Mouse (Mus musculus) hindbrain, embryonic 15.5 days (tissue): Measurements from ENCODE around the gene Oat. TPM values are rescaled to one million over a fixed set of nuclear protein-coding genes. Genes with fewer than 3 reads are reported as not detected.

Source experiments
- ATAC-seq: fragments of 200-750 bp; cut with Nextera tagmentation; 2 replicates; pipeline ENCODE4 v1.8.0; 2017; ENCODE audit warnings: low read depth, moderate number of reproducible peaks, moderate TSS enrichment; ENCODE audit not compliant: low FRiP score
- H3K27ac ChIP-seq: fragments of 300-500 bp; sonication (generic); replicated peaks from 2 replicates; pipeline ENCODE4 v1.5.1; 2015; ENCODE audit warnings: mild to moderate bottlenecking, inconsistent platforms
- H3K27me3 ChIP-seq: fragments of 300-500 bp; sonication (generic); 2 replicates; pipeline ENCODE4 v1.6.1; 2015; ENCODE audit warnings: control low read depth, inconsistent platforms
- H3K36me3 ChIP-seq: fragments of 300-500 bp; sonication (generic); 2 replicates; pipeline ENCODE4 v1.6.1; 2015; ENCODE audit warnings: control low read depth, inconsistent platforms
- H3K4me1 ChIP-seq: fragments of 300-500 bp; sonication (generic); replicated peaks from 2 replicates; pipeline ENCODE4 v1.6.1; 2015; ENCODE audit warnings: control low read depth, inconsistent platforms
- H3K4me2 ChIP-seq: fragments of 300-500 bp; sonication (generic); 2 replicates; pipeline ENCODE4 v1.6.1; 2015; ENCODE audit warnings: moderate library complexity, mild to moderate bottlenecking, inconsistent platforms
- H3K4me3 ChIP-seq: fragments of 300-500 bp; sonication (generic); 2 replicates; pipeline ENCODE4 v1.5.1; 2015; ENCODE audit warnings: mild to moderate bottlenecking, inconsistent platforms
- H3K9ac ChIP-seq: fragments of 300-500 bp; sonication (generic); 2 replicates; pipeline ENCODE4 v1.6.1; 2015; ENCODE audit warnings: inconsistent platforms
- H3K9me3 ChIP-seq: fragments of 300-500 bp; sonication (generic); 2 replicates; pipeline ENCODE4 v1.6.1; 2016; ENCODE audit warnings: control low read depth, inconsistent platforms
- WGBS: fragments of 180-500 bp; shearing (Covaris S2); methylation state at CpG from one replicate; pipeline ENCODE4 v1.1.7; 2015; 5-methylcytosine and 5-hydroxymethylcytosine counted together
- polyA plus RNA-seq: library from polyadenylated mRNA; unstranded; fragments of >200 nt; fragmentation: Nextera tagmentation; extraction: Ambion mirVana; gene quantifications from 2 replicates; pipeline ENCODE4 v1.2.1, GENCODE M21; 2015

Gene Oat
- polyA plus RNA-seq, 1 experiment from 2014 or later = 110 TPM

- Histone ChIP-seq H3K4me2 (no peak overlapping the region), H3K4me1 (peaks cover 4% of the 10 kb centered on the region), H3K36me3 (no peaks in the 10 kb centered on the region), H3K27ac (no peak overlapping the region), H3K9me3 (no peaks in the 10 kb centered on the region), H3K4me3 (no peak overlapping the region), H3K27me3 (peaks cover 36% of the 10 kb centered on the region), H3K9ac (no peak overlapping the region)
- ATAC-seq = no peak
- 83% methylated on average over 4 of the region's 4 CpGs for WGBS
Measured at GRCm38 (mm10) chr7:132604720-132605119, 28.5 kb upstream of the Oat start.

DNA sequence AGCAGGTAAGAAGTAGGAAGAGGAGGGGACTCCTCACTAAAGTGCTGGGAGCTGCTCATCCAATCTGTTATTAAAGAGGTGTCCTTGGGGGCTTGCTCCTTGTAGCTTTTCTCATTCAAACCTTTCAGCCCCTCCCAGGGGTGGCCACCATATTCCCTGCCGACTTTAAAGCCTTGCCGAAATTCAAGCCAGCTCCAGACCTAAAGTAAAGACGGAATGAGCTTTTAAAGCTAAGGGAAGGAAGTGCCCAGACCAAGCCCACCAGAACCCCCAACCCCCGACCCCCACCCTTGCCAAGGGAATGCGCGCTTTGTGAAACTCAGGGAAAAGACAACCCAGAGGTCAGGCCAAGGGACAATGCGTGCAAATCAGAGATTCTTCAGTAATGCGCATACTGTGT is 24.7 kb upstream of the Oat start:
- Histone ChIP-seq H3K27ac (no peak overlapping the region), H3K9ac (no peak overlapping the region), H3K4me3 (no peak overlapping the region), H3K4me2 (no peak overlapping the region), H3K36me3 (no peaks in the 10 kb centered on the region), H3K4me1 (peaks cover 34% of the 10 kb centered on the region), H3K9me3 (no peaks in the 10 kb centered on the region), H3K27me3 (peaks cover 73% of the 10 kb centered on the region)
- 12% methylated on average over 8 of the region's 8 CpGs for WGBS
- no peak for ATAC-seq

- peak overlapping the region; percentile 9; the same call in 1 of the 2 replicates for H3K9ac ChIP-seq
- no peaks in the 10 kb centered on the region for H3K9me3 ChIP-seq
- no peak for ATAC-seq
- H3K27ac ChIP-seq = no peak overlapping the region
- H3K27me3 ChIP-seq = peaks cover 78% of the 10 kb centered on the region
- H3K4me3 ChIP-seq = peak overlapping the region; percentile 37
- peak overlapping the region; percentile 82 for H3K4me2 ChIP-seq
- peaks cover 34% of the 10 kb centered on the region for H3K4me1 ChIP-seq
- H3K36me3 ChIP-seq = no peaks in the 10 kb centered on the region
- 4% methylated on average over 9 of the region's 9 CpGs for WGBS
Measured at GRCm38 (mm10) chr7:132600026-132600425, 23.8 kb upstream of the Oat start.

DNA sequence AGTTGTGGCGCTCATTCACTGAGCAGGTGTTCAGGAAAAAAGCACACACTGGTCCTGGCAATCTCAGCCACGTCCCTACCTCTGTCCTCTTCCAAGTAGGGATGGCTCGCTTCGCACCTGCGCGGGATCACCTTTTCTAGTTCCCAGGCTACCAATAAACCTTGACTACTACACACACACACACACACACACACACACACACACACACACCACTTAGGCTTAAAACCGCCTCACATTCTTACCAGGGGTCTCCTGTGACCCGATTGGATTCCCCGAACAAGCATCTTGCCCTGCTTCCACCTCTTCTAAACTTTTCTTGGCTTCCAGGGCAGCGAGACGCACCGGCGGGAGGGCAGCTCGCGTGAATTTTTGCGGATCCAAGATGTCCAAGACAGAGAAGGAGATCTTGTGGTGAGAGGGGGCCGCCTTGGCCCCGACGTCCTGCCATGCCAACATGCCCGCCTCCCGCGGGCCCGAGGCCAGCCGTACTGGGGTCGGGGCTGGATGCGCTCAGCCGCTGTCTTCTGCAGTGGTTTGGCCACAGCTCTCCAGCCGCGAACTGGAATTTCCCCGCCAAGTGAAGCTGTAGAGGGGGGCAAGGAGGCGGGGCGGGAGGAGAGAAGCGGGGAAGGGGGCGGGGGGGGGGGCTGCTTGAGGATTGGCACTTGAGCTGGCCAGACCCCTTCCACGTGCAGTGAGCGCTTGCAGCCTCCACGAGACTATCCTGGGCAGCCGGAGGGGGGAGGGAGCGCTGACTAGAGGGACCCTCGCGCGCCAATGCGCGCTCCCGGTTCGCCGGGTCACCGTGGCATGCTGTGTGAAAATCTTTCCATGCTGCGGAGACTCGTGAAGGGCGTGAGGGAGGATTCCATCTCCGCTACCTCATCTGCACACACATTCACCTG is 23.1 kb upstream of the Oat start, which contains the start of gene Nkx1-2:
TSS of gene Nkx1-2 (minus strand) at position 567 of the 905 bp plus-strand sequence.
- Histone ChIP-seq H3K4me1 (peaks cover 34% of the 10 kb centered on the region), H3K9ac (peak within 1 kb of the TSS; percentile 9; the same call in 1 of the 2 replicates), H3K4me3 (peak within 1 kb of the TSS; percentile 37), H3K36me3 (no peaks in the 10 kb centered on the region), H3K4me2 (peak within 1 kb of the TSS; percentile 94), H3K27me3 (peaks cover 81% of the 10 kb centered on the region), H3K9me3 (no peaks in the 10 kb centered on the region), H3K27ac (no peak within 1 kb of the TSS)
- peak; percentile 51; the same call in 1 of the 2 replicates for ATAC-seq
- under 1% methylated on average over 50 of the region's 52 CpGs for WGBS

DNA sequence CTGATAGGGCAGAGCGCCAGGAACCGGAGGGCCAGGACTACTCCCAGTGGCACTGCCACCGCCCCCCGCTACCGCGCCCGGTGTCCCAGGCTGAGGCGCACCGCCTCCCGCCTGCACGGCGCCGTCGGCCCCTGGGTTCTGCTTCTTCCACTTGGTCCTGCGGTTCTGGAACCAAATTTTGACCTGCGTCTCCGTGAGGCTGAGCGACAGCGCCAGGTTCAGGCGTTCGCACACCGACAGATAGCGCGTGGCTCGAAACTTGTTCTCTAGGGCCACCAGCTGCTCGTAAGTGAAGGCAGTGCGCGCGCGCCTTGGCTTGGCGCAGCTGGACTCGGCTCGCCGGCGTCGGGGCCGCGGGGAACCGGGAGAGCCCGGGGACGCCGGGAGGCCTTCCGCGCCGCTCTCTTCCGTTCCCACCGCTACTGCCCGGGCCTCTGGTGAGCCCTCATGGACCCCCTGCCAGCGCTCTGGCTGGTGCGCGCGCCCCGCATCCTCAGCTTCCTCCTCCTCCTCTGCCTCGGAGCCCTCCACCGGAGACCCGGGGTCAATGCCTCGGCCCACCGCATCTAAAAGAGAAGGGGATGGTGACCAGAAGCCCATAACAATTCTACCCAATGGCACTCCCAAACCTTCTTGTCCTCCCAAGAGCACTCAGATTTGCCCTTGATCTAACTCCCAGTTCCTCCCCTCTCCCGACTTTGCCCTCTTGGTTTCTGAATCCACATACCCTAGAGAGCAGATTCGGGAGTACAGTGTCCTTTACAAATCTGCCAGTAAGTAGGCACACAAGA is 21.2 kb upstream of the Oat start:
- Histone ChIP-seq H3K4me1 (peaks cover 34% of the 10 kb centered on the region), H3K9ac (peak overlapping the region; percentile 16), H3K9me3 (no peaks in the 10 kb centered on the region), H3K4me2 (peak overlapping the region; percentile 94), H3K36me3 (no peaks in the 10 kb centered on the region), H3K4me3 (peak overlapping the region; percentile 46), H3K27me3 (peaks cover 77% of the 10 kb centered on the region), H3K27ac (no peak overlapping the region)
- 0% methylated on average over 54 of the region's 60 CpGs for WGBS
- no peak for ATAC-seq

- Histone ChIP-seq H3K4me1 (peaks cover 34% of the 10 kb centered on the region), H3K27me3 (peaks cover 69% of the 10 kb centered on the region), H3K36me3 (no peaks in the 10 kb centered on the region)
Measured at GRCm38 (mm10) chr7:132596557-132597250, 20.5 kb upstream of the Oat start.

DNA sequence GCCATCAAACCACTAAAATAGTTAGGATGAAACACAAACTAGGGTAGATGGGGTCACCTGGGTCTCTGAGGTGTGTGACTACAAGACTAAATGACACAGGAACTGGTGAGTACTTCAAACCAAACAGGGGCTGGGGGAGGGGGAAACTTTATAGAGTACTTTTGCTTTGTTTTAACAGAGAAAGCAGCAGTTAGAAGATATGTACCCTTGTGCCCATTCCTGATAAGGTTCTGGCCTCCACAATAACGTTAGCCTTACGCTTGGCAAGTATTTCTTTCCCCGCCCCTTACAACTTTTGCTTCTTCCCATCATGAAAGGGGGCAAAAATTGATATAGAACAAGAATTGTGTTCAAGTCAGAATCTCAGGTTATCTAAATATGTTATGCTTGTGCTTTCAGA is 19.6 kb upstream of the Oat start:
- no peak for ATAC-seq
- no peaks in the 10 kb centered on the region for H3K36me3 ChIP-seq
- peaks cover 60% of the 10 kb centered on the region for H3K27me3 ChIP-seq
- no peak overlapping the region for H3K27ac ChIP-seq
- 88% methylated on average over 3 of the region's 3 CpGs for WGBS
- no peaks in the 10 kb centered on the region for H3K9me3 ChIP-seq
- H3K4me3 ChIP-seq = no peak overlapping the region
- H3K4me1 ChIP-seq = peaks cover 34% of the 10 kb centered on the region
- no peak overlapping the region for H3K9ac ChIP-seq
- no peak overlapping the region for H3K4me2 ChIP-seq

More at GRCm38 (mm10) chr7:132596557-132597250, 20.5 kb upstream of the Oat start:
- Histone ChIP-seq H3K4me3 (peak overlapping the region; percentile 46), H3K4me2 (peak overlapping the region; percentile 94), H3K9ac (peak overlapping the region; percentile 16; the same call in 1 of the 2 replicates), H3K27ac (no peak overlapping the region), H3K9me3 (no peaks in the 10 kb centered on the region)
- no peak for ATAC-seq
- WGBS = 12% methylated on average over 26 of the region's 26 CpGs

- 97% methylated on average over 2 of the region's 2 CpGs for WGBS
- H3K9me3 ChIP-seq = no peaks in the 10 kb centered on the region
- no peak for ATAC-seq
- no peak overlapping the region for H3K27ac ChIP-seq
- H3K4me3 ChIP-seq = no peak overlapping the region
- H3K27me3 ChIP-seq = peaks cover 47% of the 10 kb centered on the region
- H3K4me1 ChIP-seq = peaks cover 26% of the 10 kb centered on the region
- no peak overlapping the region for H3K9ac ChIP-seq
- H3K36me3 ChIP-seq = no peaks in the 10 kb centered on the region
- H3K4me2 ChIP-seq = no peak overlapping the region
Measured at GRCm38 (mm10) chr7:132594325-132594724, 18.1 kb upstream of the Oat start.

DNA sequence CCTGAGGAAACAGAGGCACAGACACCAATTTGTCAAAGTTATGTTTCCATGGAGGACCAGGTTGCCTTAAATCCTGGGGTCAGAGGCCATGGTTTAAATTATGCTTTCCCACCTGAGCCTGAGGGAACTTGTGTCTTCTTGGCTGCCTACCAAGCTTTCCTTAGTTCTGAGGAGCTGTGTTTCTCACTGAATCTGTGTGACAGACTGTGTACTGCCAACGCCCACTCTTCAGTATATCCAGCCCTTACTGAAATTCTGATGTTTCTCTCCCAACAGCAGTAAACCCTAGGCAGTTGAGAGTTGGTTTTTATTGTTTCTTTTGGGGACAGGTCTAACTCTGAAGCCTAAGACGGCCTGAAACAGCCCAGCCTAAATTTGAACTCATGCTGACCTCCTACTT is 17.6 kb upstream of the Oat start:
- Histone ChIP-seq H3K4me2 (no peak overlapping the region), H3K36me3 (no peaks in the 10 kb centered on the region), H3K4me1 (peaks cover 20% of the 10 kb centered on the region), H3K9me3 (no peaks in the 10 kb centered on the region), H3K27ac (no peak overlapping the region), H3K4me3 (no peak overlapping the region), H3K9ac (no peak overlapping the region), H3K27me3 (peaks cover 41% of the 10 kb centered on the region)
- no peak for ATAC-seq
- 71% methylated on average over 2 of the region's 2 CpGs for WGBS

DNA sequence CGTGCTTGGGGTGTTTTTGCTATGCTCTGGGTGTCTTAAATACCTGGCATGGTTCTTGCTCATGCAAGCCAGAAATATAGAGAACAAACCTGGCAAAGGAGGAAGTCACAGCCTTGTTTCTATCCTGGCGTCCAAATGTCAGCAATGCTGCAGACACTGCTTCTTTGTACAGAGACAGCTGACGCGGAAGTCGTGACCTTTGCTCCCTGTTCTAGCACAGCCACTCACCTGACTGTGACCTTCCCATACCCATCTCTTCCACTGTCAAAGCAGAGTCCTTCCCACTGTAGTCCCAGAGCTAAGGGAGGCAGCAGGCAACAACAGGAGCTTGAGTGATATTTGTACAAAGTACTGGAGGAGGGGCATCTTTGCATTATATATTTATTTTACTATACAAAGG is 13.4 kb upstream of the Oat start:
- peaks cover 4% of the 10 kb centered on the region; the same call in 1 of the 2 replicates for H3K27me3 ChIP-seq
- H3K9ac ChIP-seq = no peak overlapping the region
- H3K4me2 ChIP-seq = no peak overlapping the region
- no peak overlapping the region for H3K4me3 ChIP-seq
- ATAC-seq = no peak
- no peaks in the 10 kb centered on the region for H3K36me3 ChIP-seq
- H3K27ac ChIP-seq = no peak overlapping the region
- H3K4me1 ChIP-seq = no peaks in the 10 kb centered on the region
- 67% methylated on average over 5 of the region's 5 CpGs for WGBS
- no peaks in the 10 kb centered on the region for H3K9me3 ChIP-seq

DNA sequence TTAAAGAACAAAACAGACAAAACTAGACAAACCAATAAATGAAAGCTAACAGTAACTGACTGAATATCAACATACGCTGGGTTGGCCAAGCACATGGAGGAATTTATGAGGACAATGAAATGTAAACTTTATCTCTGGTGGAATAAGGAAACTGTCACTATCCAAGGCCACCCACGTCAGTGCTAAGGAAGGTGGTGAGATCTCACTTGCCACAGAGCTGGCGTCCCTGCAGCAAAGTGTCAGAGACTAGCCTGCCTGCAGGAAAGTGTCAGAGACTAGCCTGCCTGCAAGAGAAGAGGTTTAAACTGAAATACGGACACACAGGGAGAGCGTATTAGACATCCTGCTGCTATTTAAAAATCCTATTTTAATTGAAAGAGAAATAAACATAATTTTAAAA is 11.0 kb upstream of the Oat start:
- no peaks in the 10 kb centered on the region for H3K4me1 ChIP-seq
- H3K27me3 ChIP-seq = no peaks in the 10 kb centered on the region
- no peak overlapping the region for H3K9ac ChIP-seq
- no peaks in the 10 kb centered on the region for H3K9me3 ChIP-seq
- no peak overlapping the region for H3K27ac ChIP-seq
- H3K4me3 ChIP-seq = no peak overlapping the region
- WGBS = 80% methylated on average over 5 of the region's 5 CpGs
- H3K4me2 ChIP-seq = no peak overlapping the region
- H3K36me3 ChIP-seq = no peaks in the 10 kb centered on the region
- ATAC-seq = no peak
